Mouse (Mus musculus): ENCODE data around the gene Sh2d2a. TPM values are rescaled to one million over a fixed set of nuclear protein-coding genes. Genes with fewer than 3 reads are reported as not detected.

Sh2d2a gene
- polyA plus RNA-seq, 1 experiment from 2014 or later: 0.74 TPM

- Histone ChIP-seq H3K27ac (ENCODE audit: low read depth) (no peak overlapping the region), H3K9me3 (ENCODE audit: low read length) (no peaks in the 10 kb centered on the region), H3K9ac (replicated peaks) (no peak overlapping the region), H3K4me3 (ENCODE audit: low read depth, low read length) (no peak overlapping the region), H3K4me2 (ENCODE audit: low read depth, low read length) (no peak overlapping the region), H3K27me3 (ENCODE audit: insufficient read depth, low read length) (no peaks in the 10 kb centered on the region), H3K4me1 (ENCODE audit: insufficient read depth) (no peaks in the 10 kb centered on the region), H3K36me3 (replicated peaks; ENCODE audit: insufficient read depth, low read length) (no peaks in the 10 kb centered on the region)
- no peak for DNase-seq
- no peak for ATAC-seq
- WGBS (ENCODE audit: insufficient replicate concordance): 66% methylated on average over 7 of the region's 7 CpGs
- TF ChIP-seq EP300 (IDR thresholded peaks at IDR 0.05; ENCODE audit: low read depth): no peak
- no peak for TF ChIP-seq CTCF (IDR thresholded peaks at IDR 0.05; ENCODE audit: low read depth)
These were observed 14.3 kb upstream of the Sh2d2a start for GRCm38 (mm10) chr3:87832109-87832859.

GRCm38 (mm10) chr3:87833482-87833881 is 13.1 kb upstream of the Sh2d2a start:
- ATAC-seq: no peak
- no peak overlapping the region for H3K4me2 ChIP-seq (ENCODE audit: low read depth, low read length)
- H3K9me3 ChIP-seq (ENCODE audit: low read length): no peaks in the 10 kb centered on the region
- peak; percentile 40 for TF ChIP-seq CTCF (IDR thresholded peaks at IDR 0.05; ENCODE audit: low read depth)
- TF ChIP-seq EP300 (IDR thresholded peaks at IDR 0.05; ENCODE audit: low read depth): no peak
- no peak for DNase-seq
- WGBS (ENCODE audit: insufficient replicate concordance): 57% methylated on average over 5 of the region's 5 CpGs
- H3K4me3 ChIP-seq (ENCODE audit: low read depth, low read length): no peak overlapping the region
- H3K27ac ChIP-seq (ENCODE audit: low read depth): no peak overlapping the region
- H3K9ac ChIP-seq (replicated peaks): no peak overlapping the region
- no peaks in the 10 kb centered on the region for H3K36me3 ChIP-seq (replicated peaks; ENCODE audit: insufficient read depth, low read length)
- H3K4me1 ChIP-seq (ENCODE audit: insufficient read depth): no peaks in the 10 kb centered on the region
- no peaks in the 10 kb centered on the region for H3K27me3 ChIP-seq (ENCODE audit: insufficient read depth, low read length)

- WGBS (ENCODE audit: insufficient replicate concordance): 6% methylated on average over 4 of the region's 4 CpGs
- H3K4me2 ChIP-seq (ENCODE audit: low read depth, low read length): no peak overlapping the region
- no peak overlapping the region for H3K4me3 ChIP-seq (ENCODE audit: low read depth, low read length)
- H3K27ac ChIP-seq (ENCODE audit: low read depth): no peak overlapping the region
- no peaks in the 10 kb centered on the region for H3K27me3 ChIP-seq (ENCODE audit: insufficient read depth, low read length)
- no peaks in the 10 kb centered on the region for H3K4me1 ChIP-seq (ENCODE audit: insufficient read depth)
- H3K9ac ChIP-seq (replicated peaks): no peak overlapping the region
- DNase-seq (peak; percentile 79), ATAC-seq (no peak)
- H3K9me3 ChIP-seq (ENCODE audit: low read length): no peaks in the 10 kb centered on the region
- H3K36me3 ChIP-seq (replicated peaks; ENCODE audit: insufficient read depth, low read length): no peaks in the 10 kb centered on the region
- TF ChIP-seq EP300 (IDR thresholded peaks at IDR 0.05; ENCODE audit: low read depth): no peak
- peak; percentile 93 for TF ChIP-seq CTCF (IDR thresholded peaks at IDR 0.05; ENCODE audit: low read depth)
These were observed 7.9 kb upstream of the Sh2d2a start for GRCm38 (mm10) chr3:87838622-87839021.

- H3K4me3 ChIP-seq (ENCODE audit: low read depth, low read length): no peak overlapping the region
- no peak for DNase-seq
These were observed 5.7 kb upstream of the Sh2d2a start for GRCm38 (mm10) chr3:87840858-87841257.

GRCm38 (mm10) chr3:87844981-87845380 is 1.6 kb upstream of the Sh2d2a start:
- ATAC-seq (no peak), DNase-seq (no peak)
- Histone ChIP-seq H3K9ac (replicated peaks) (no peak overlapping the region), H3K27me3 (ENCODE audit: insufficient read depth, low read length) (no peaks in the 10 kb centered on the region), H3K27ac (ENCODE audit: low read depth) (no peak overlapping the region), H3K4me2 (ENCODE audit: low read depth, low read length) (no peak overlapping the region), H3K4me1 (ENCODE audit: insufficient read depth) (peaks cover 6% of the 10 kb centered on the region; the same call in 1 of the 2 replicates), H3K36me3 (replicated peaks; ENCODE audit: insufficient read depth, low read length) (no peaks in the 10 kb centered on the region), H3K4me3 (ENCODE audit: low read depth, low read length) (no peak overlapping the region), H3K9me3 (ENCODE audit: low read length) (no peaks in the 10 kb centered on the region)
- 70% methylated on average over 4 of the region's 4 CpGs for WGBS (ENCODE audit: insufficient replicate concordance)
- TF ChIP-seq CTCF (IDR thresholded peaks at IDR 0.05; ENCODE audit: low read depth): no peak
- no peak for TF ChIP-seq EP300 (IDR thresholded peaks at IDR 0.05; ENCODE audit: low read depth)

More at GRCm38 (mm10) chr3:87840858-87841257, 5.7 kb upstream of the Sh2d2a start:
- Histone ChIP-seq H3K27me3 (ENCODE audit: insufficient read depth, low read length) (no peaks in the 10 kb centered on the region), H3K27ac (ENCODE audit: low read depth) (no peak overlapping the region), H3K9me3 (ENCODE audit: low read length) (no peaks in the 10 kb centered on the region), H3K4me2 (ENCODE audit: low read depth, low read length) (no peak overlapping the region), H3K9ac (replicated peaks) (no peak overlapping the region), H3K4me1 (ENCODE audit: insufficient read depth) (no peaks in the 10 kb centered on the region), H3K36me3 (replicated peaks; ENCODE audit: insufficient read depth, low read length) (no peaks in the 10 kb centered on the region)
- no peak for TF ChIP-seq EP300 (IDR thresholded peaks at IDR 0.05; ENCODE audit: low read depth)
- TF ChIP-seq CTCF (IDR thresholded peaks at IDR 0.05; ENCODE audit: low read depth): no peak
- ATAC-seq: no peak

GRCm38 (mm10) chr3:87846186-87846585 is 369 bp upstream of the Sh2d2a start:
- ATAC-seq (no peak), DNase-seq (no peak)
- Histone ChIP-seq H3K4me3 (ENCODE audit: low read depth, low read length) (no peak overlapping the region), H3K27me3 (ENCODE audit: insufficient read depth, low read length) (no peaks in the 10 kb centered on the region), H3K4me1 (ENCODE audit: insufficient read depth) (peaks cover 6% of the 10 kb centered on the region; the same call in 1 of the 2 replicates), H3K27ac (ENCODE audit: low read depth) (no peak overlapping the region), H3K9ac (replicated peaks) (no peak overlapping the region), H3K36me3 (replicated peaks; ENCODE audit: insufficient read depth, low read length) (no peaks in the 10 kb centered on the region), H3K9me3 (ENCODE audit: low read length) (no peaks in the 10 kb centered on the region), H3K4me2 (ENCODE audit: low read depth, low read length) (no peak overlapping the region)
- TF ChIP-seq EP300 (IDR thresholded peaks at IDR 0.05; ENCODE audit: low read depth) (no peak), CTCF (IDR thresholded peaks at IDR 0.05; ENCODE audit: low read depth) (no peak)
- 44% methylated on average over 4 of the region's 4 CpGs for WGBS (ENCODE audit: insufficient replicate concordance)
